Mouse (Mus musculus) heart, postnatal 0 days (tissue): Measurements from ENCODE around the gene Mapk8ip1. TPM values are rescaled to one million over a fixed set of nuclear protein-coding genes. Genes with fewer than 3 reads are reported as not detected.
"Not testable (repeated sequence)": the region's sequence is repeated elsewhere in the genome, so short reads cannot be mapped to it uniquely, and the experiment has no call there.

Source experiments
- ATAC-seq: fragments of 200-750 bp; cut with Nextera tagmentation; 2 replicates; pipeline ENCODE4 v1.8.0; 2017; ENCODE audit warnings: low read depth, moderate number of reproducible peaks, moderate library complexity; ENCODE audit not compliant: insufficient read depth
- DNase-seq: peaks from one replicate; pipeline ENCODE4 v3.0.0-alpha.2; 2016; ENCODE audit warnings: low spot score
- H3K27ac ChIP-seq: fragments of 300-500 bp; sonication (generic); 2 replicates; pipeline ENCODE4 v1.5.1; 2014; ENCODE audit warnings: low read depth, mild to moderate bottlenecking
- H3K27me3 ChIP-seq: fragments of 300-500 bp; sonication (generic); 2 replicates; pipeline ENCODE4 v1.6.1; 2014; ENCODE audit warnings: low read length, mixed read lengths; ENCODE audit not compliant: control insufficient read depth, insufficient read depth
- H3K36me3 ChIP-seq: fragments of 300-500 bp; sonication (generic); replicated peaks from 2 replicates; pipeline ENCODE4 v1.6.1; 2014; ENCODE audit warnings: low read length, mixed read lengths; ENCODE audit not compliant: control insufficient read depth, insufficient read depth
- H3K4me1 ChIP-seq: fragments of 300-500 bp; sonication (generic); 2 replicates; pipeline ENCODE4 v1.6.1; 2014; ENCODE audit warnings: antibody characterized with exemption; ENCODE audit not compliant: control insufficient read depth, insufficient read depth
- H3K4me2 ChIP-seq: fragments of 300-500 bp; sonication (generic); 2 replicates; pipeline ENCODE4 v1.6.1; 2014; ENCODE audit warnings: low read depth, mild to moderate bottlenecking, low read length, moderate library complexity
- H3K4me3 ChIP-seq: fragments of 300-500 bp; sonication (generic); 2 replicates; pipeline ENCODE4 v1.5.1; 2014; ENCODE audit warnings: low read depth, low read length
- H3K9ac ChIP-seq: fragments of 300-500 bp; sonication (generic); replicated peaks from 2 replicates; pipeline ENCODE4 v1.6.1; 2014; ENCODE audit warnings: low read depth, low read length, mixed read lengths
- H3K9me3 ChIP-seq: fragments of 300-500 bp; sonication (generic); replicated peaks from 2 replicates; pipeline ENCODE4 v1.6.1; 2016; ENCODE audit warnings: low read length; ENCODE audit not compliant: control insufficient read depth
- CTCF ChIP-seq: IDR thresholded peaks from 2 replicates; pipeline ENCODE4 v1.5.1; 2016; ENCODE audit warnings: antibody characterized with exemption, control low read depth, low read depth
- EP300 ChIP-seq: IDR thresholded peaks from 2 replicates; pipeline ENCODE4 v1.6.1; 2016; ENCODE audit warnings: antibody characterized with exemption, low read depth
- WGBS: fragments of 180-500 bp; shearing (Covaris S2); extraction: QIAGEN DNeasy Blood & Tissue Kit; methylation state at CpG from one replicate; pipeline ENCODE4 v1.1.7; 2014; 5-methylcytosine and 5-hydroxymethylcytosine counted together
- polyA plus RNA-seq: library from polyadenylated mRNA; unstranded; fragments of >200 nt; fragmentation: Nextera tagmentation; extraction: Ambion mirVana; gene quantifications from 2 replicates; pipeline ENCODE4 v1.2.1, GENCODE M21; 2015
- total RNA-seq: library from RNA; depleted of rRNA; stranded (reverse); fragments of >200 nt; gene quantifications from 2 replicates; pipeline ENCODE4 v1.2.3, GENCODE M21; 2014; ENCODE audit warnings: low replicate concordance

Gene Mapk8ip1
- total and polyA plus RNA-seq, 2 experiments from 2014 or later: 2.7 to 8.4 TPM

DNA sequence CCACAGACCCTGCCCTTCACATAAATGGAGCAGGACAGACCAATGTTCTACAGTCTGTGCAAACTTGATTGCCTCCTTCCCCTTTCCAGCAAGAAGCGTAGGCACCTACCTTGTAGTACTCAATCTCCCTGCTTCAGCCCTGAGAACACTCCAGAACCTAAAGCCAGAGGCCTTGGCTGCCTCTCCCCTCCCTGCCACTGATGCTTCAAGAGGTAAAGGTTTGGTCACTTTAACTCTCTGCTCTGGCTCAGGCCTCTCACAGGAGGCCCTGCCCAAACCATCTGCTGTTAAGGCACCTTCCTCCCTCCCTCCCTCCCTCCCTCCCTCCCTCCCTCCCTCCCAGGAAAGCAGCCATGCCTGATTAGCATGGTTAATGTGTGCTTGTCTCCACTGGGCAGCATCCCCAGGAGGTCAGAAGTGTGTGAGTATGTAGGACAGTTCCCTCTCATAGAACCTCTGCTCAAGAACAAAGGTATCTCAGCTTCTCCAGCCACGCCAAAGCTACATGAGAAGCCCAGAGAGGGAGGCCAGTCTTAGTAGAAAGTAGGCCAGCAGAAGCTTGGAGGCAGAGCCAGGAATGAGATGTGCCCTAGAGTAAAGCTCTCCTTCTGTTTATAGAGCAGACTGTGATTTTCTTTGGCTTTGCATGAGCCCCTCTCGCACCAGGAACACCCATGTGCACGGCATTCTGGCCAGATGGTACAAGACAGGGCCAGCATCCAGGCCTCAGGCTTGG, 1.7 kb upstream of the Mapk8ip1 start:
- Histone ChIP-seq H3K4me1 (no peaks in the 10 kb centered on the region), H3K27me3 (peaks cover 9% of the 10 kb centered on the region), H3K27ac (no peak overlapping the region), H3K9me3 (no peaks in the 10 kb centered on the region), H3K4me2 (no peak overlapping the region), H3K9ac (no peak overlapping the region), H3K4me3 (no peak overlapping the region), H3K36me3 (peaks cover 35% of the 10 kb centered on the region)
- no peak for ATAC-seq
- DNase-seq: no peak
- WGBS: 74% methylated on average over 4 of the region's 4 CpGs
- TF ChIP-seq EP300 (no peak), CTCF (no peak)

DNA sequence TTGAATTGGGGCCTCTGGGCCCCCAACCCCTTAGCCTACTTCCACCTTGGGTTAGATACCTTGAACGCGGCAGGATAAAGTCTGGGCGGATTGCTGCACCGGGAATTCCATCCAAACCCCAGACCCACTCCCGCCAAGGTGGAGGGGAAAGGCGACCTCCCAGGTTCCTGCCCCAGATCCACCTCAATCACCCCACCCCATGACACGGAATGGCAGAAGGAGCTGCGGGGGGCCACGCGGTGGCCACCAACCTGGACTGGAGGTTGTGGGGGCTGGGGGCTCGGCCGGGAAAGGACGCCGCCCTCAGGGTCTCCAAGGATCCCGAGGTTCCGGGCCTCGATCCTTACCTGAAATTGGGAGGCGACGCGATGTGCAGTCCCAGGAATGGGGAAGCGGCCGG, 381 bp downstream of the Mapk8ip1 start:
- DNase-seq (no peak), ATAC-seq (0 out of 2 replicates have a peak, but pooled peaks have one; percentile 7)
- TF ChIP-seq CTCF: no peak
- TF ChIP-seq EP300: no peak
- WGBS: 4% methylated on average over 22 of the region's 22 CpGs
- H3K4me1 ChIP-seq: no peaks in the 10 kb centered on the region
- H3K4me2 ChIP-seq: peak overlapping the region; percentile 79
- H3K4me3 ChIP-seq: peak overlapping the region; percentile 54
- H3K9me3 ChIP-seq: no peaks in the 10 kb centered on the region
- H3K27ac ChIP-seq: no peak overlapping the region
- peak overlapping the region; percentile 38 for H3K9ac ChIP-seq
- H3K27me3 ChIP-seq: peaks cover 10% of the 10 kb centered on the region
- peaks cover 18% of the 10 kb centered on the region for H3K36me3 ChIP-seq

DNA sequence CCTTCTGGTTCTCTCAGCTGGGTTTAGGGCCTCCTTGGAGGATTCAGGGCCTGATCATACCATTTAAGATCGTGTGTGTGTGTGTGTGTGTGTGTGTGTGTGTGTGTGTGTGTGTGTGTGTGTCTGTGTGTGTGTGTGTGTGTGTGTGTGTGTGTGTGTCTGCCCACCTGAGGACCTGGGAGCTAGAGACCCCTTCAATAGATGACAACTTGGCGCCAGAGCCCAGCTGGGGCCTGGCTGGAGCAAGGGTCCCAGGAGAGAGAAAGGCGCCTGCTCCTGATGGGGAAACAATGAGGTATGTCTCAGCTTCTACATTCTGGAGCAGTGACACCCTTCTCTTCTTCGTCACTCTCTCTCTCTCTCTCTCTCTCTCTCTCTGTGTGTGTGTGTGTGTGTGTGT, 1.2 kb downstream of the Mapk8ip1 start:
- not testable (repeated sequence) for H3K9ac ChIP-seq, H3K27ac ChIP-seq, ATAC-seq, DNase-seq, H3K4me1 ChIP-seq, H3K9me3 ChIP-seq, H3K4me3 ChIP-seq, H3K4me2 ChIP-seq
- peaks cover 13% of the 10 kb centered on the region for H3K27me3 ChIP-seq
- WGBS: 74% methylated on average over 4 of the region's 4 CpGs
- peaks cover 10% of the 10 kb centered on the region for H3K36me3 ChIP-seq

DNA sequence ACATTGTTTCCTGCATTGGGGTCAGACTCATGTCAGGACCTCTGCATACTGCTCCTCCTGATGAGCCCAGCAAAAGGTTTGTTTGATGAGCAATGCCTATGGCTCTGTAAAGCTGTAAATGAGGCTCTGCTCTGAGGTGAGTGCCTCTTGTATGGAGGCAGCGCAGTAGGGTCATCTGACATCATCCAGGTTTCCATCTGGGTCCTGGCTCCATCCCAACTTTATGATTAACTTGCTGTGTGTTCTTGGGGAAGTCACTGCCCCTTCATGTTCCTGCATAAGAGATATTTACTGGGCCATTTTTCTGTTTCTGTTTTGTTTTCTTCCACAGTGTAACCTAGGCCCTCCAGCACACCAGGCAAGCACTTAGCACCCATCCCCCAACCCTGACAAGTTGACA, 3.6 kb downstream of the Mapk8ip1 start:
- Histone ChIP-seq H3K27me3 (peaks cover 33% of the 10 kb centered on the region), H3K36me3 (no peaks in the 10 kb centered on the region), H3K9me3 (no peaks in the 10 kb centered on the region), H3K4me3 (no peak overlapping the region), H3K4me1 (peaks cover 2% of the 10 kb centered on the region; the same call in 1 of the 2 replicates), H3K4me2 (no peak overlapping the region), H3K9ac (no peak overlapping the region), H3K27ac (no peak overlapping the region)
- no peak for TF ChIP-seq CTCF
- no peak for TF ChIP-seq EP300
- WGBS: 66% methylated on average over 1 of the region's 1 CpGs
- ATAC-seq (no peak), DNase-seq (no peak)

DNA sequence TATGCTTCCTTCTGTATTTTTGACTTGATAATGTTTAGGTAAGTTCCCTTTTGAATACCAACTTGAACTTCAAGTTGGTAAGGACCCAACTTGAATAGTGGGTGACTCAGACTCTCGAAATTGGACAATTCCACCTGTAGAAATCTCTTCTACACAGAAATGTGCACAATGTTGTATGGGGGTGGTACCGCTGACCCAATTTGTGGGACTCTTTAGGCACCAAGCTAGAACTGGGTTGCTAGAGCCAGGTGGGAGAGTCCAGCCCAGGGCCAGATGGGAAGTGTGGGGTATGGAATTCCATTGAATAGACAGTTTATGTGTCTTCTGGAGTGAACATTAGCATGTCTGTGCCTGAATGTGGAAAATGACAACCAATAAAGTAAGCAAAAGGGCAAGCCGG, 5.5 kb downstream of the Mapk8ip1 start:
- Histone ChIP-seq H3K4me1 (peaks cover 6% of the 10 kb centered on the region), H3K36me3 (no peaks in the 10 kb centered on the region), H3K27me3 (peaks cover 33% of the 10 kb centered on the region), H3K4me2 (no peak overlapping the region), H3K4me3 (no peak overlapping the region), H3K27ac (no peak overlapping the region), H3K9ac (no peak overlapping the region), H3K9me3 (no peaks in the 10 kb centered on the region)
- TF ChIP-seq CTCF (no peak), EP300 (no peak)
- WGBS: 76% methylated on average over 3 of the region's 3 CpGs
- DNase-seq (no peak), ATAC-seq (no peak)
